Mouse (Mus musculus) lung, postnatal 36 days (tissue): Measurements from ENCODE around the gene Mid1ip1.

Experiments used
- DNase-seq: peaks from one replicate; pipeline ENCODE4 v3.0.0; 2022; ENCODE audit warnings: mixed read lengths

Mid1ip1 gene

DNA sequence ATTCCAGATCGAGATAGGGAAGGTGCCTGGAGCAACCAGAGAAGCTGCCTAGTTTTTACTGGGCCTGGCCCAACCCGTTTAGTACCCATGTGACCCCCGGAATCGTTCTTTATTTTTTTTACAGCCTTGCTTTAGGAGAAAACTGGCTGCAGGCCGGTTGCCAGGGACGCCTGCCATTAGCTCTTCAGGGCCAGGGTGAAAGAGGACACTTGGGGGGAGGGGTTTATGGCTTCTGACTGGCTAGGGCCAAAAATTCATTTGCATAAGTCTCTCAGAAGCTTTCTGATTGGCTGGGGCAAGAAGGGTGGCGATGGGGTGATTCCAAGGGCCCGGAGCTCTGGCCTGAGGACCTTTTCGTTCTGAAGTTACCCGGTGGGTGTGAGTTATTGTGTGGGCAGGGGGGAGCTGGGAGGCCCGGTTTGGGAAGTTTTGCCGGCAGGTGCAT is at the start of gene Mid1ip1:
Mid1ip1 (plus strand) TSS at position 318 of the 445 bp plus-strand sequence.
- peak; percentile 95 for DNase-seq

GRCm38 (mm10) chrX:10694455-10695180 is 20.2 kb upstream of the Mid1ip1 start:
- DNase-seq: peak; percentile 16

DNA sequence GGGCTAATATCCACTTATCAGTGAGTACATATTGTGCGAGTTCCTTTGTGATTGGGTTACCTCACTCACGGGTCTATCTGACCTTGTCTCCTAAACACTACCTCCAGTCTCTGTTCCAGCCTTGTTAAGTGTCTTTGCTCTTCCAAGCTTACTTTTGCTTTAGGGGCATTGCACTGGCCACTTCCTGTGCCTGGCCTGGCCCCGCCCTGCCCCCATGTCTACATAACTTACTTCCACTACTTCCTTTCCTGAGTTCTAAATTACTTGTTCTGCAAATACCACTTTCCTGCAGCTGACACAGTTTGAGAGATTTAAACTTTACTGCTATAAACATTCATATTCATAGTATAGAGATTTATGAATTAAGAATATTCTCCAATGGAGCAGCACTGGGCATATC is 8.1 kb upstream of the Mid1ip1 start:
- no peak for DNase-seq

- peak; percentile 57 for DNase-seq
Measured at GRCm38 (mm10) chrX:10713839-10714637, 775 bp upstream of the Mid1ip1 start.

DNA sequence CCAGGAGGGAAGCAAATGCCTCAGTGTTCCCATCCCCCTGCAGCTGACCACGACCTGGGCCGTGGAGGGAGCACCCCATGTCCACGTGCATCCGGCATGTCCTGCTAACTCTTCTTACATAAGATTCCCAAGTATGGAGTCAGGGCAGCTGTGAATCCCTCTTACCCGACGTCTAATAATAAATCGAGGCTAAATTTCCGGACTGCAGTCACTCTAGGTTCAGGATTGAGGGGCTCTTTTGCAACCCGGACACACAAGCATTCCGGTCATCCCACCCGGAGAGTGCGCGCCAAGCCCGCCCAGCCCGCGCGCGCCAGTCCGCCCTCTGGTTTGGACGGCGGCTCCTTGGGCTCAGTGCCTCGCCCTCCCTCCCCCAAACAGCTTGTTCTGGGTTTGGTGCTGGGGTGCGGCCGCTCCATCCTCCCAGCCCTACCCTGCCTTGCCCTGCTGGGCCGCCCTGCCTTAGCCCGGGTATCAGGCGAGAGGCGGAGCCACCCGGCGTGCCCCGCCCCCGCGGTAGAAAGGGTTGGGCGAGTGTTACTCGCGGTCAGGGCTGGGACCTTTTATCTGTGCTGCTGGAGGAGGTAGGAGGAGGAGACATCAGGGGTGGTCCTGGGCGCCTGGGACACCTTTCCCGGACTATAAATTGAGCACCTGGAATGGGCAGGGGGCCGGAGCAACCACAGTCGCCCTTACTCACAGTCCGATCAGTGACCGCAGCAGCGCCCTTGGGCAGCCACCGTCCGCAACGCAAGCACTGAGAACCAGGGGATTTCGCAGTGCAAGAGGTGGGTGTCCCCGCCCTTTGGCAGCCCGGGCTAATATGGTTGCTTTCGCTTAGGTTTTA is 2.3 kb downstream of the Mid1ip1 start:
- DNase-seq: peak; percentile 93

DNA sequence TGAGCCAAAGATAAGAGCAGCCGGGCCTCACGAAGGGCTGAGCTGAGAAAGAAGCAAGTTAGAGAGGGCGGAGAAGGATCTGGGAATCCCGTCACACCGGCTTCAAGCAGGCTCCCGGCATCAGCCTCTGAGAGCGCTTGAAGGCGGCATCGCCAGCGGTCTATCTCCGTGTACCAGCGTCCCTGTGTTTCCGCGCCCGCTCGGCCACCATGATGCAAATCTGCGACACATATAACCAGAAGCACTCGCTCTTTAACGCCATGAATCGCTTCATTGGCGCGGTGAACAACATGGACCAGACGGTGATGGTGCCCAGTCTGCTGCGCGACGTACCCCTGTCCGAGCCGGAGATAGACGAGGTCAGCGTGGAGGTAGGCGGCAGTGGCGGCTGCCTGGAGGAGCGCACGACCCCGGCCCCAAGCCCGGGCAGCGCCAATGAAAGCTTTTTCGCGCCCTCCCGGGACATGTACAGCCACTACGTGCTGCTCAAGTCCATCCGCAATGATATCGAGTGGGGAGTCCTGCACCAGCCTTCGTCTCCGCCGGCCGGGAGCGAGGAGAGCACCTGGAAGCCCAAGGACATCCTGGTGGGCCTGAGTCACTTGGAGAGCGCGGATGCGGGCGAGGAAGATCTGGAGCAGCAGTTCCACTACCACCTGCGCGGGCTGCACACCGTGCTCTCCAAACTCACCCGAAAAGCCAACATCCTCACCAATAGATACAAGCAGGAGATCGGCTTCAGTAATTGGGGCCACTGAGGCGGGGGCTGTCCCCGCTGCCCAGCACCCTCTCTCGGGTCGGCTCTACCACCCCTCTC is 3.4 kb downstream of the Mid1ip1 start:
- DNase-seq: peak; percentile 37

DNA sequence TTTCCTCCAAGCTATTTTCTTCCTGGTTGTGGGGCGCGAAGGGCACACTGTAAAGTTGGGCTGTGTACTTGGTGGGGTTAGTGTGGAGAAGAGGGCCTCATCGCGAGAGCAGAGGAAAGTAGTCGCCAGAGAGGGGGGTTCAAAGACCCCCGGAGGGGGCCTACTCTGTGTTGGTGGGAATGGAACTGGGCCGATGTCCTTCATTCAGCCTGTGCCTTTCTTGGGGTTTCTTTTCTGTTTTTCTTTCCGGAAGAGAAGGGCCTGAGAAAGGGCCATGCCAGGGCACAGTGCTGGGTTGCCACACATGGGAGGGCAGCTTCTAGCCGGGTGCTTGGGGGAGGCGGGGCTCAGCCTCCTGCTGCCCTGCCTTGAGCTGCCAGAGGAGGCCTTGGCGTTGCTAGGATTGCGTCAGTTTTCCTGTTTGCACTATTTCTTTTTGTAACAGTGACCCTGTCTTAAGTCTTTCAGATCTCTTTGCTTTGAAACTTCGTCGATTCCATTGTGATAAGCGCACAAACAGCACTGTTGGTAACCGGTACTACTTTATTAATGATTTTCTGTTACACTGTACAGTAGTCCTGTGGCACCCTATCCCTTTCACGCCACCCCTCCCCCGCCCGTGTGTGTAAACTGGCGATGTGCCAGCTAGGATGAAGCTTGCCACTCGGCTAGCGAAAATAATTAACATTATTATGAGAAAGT is 4.2 kb downstream of the Mid1ip1 start:
- DNase-seq: peak; percentile 84

DNA sequence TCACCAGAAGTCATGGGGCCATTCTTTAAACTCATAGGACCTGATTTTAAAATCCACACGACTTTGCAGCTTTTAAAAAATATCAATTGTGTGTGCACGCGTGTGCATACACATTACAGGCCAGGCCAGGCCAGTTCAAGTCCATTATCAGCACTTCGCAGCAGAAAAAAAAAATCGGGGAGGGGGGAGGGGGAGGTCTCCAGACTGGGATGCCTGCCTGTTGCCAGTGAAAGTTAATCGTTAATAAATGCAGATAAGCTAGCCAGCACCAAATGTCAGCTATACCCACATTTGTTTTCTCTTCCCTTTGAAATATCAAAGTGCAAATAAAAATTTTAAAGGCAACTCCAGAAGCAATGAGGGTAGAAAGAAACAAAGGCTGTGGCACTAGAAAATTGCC is 5.6 kb downstream of the Mid1ip1 start:
- no peak for DNase-seq

GRCm38 (mm10) chrX:10724571-10724970 is 9.8 kb downstream of the Mid1ip1 start:
- DNase-seq: no peak

- DNase-seq: peak; percentile 45
Measured at GRCm38 (mm10) chrX:10729488-10729887, 14.7 kb downstream of the Mid1ip1 start.

GRCm38 (mm10) chrX:10734453-10734852 is 19.6 kb downstream of the Mid1ip1 start:
- DNase-seq: peak; percentile 29

GRCm38 (mm10) chrX:10734874-10735273 is 20.1 kb downstream of the Mid1ip1 start:
- DNase-seq: no peak

DNA sequence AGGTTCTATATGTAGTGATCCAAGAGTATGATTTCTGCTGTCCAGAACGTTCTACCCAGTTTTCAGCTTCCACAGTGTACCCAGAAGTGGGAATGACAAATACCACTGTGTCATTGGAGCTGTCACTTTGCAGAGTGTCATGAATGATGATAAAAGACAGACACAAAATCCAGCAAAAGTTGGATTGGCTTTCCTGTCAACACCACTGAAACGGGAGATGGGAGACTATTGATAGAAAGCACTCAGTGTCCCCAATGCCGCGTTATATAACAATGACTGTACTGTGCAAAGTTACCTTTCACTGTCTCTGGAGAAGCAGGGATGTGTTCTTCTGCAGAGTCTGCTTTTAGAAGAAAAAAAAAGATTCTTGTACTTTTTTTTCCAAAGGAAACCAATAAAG is 44.1 kb downstream of the Mid1ip1 start:
- no peak for DNase-seq

GRCm38 (mm10) chrX:10763476-10764016 is 48.7 kb downstream of the Mid1ip1 start:
- no peak for DNase-seq
